Mouse (Mus musculus): ENCODE data around the gene Ivns1abp.

- TF ChIP-seq POLR2A (IDR thresholded peaks at IDR 0.05; ENCODE audit: insufficient read depth, low read length) (no peak), CTCF (IDR thresholded peaks at IDR 0.05; ENCODE audit: low read depth, low read length) (no peak), EP300 (IDR thresholded peaks at IDR 0.05; ENCODE audit: insufficient read depth, low read depth, low read length) (no peak)
Measured at GRCm38 (mm10) chr1:151311379-151311778, 32.9 kb upstream of the Ivns1abp start.
